Comparison of ENCODE assay signal across 8 mouse cellular contexts in the genomic region with DNA sequence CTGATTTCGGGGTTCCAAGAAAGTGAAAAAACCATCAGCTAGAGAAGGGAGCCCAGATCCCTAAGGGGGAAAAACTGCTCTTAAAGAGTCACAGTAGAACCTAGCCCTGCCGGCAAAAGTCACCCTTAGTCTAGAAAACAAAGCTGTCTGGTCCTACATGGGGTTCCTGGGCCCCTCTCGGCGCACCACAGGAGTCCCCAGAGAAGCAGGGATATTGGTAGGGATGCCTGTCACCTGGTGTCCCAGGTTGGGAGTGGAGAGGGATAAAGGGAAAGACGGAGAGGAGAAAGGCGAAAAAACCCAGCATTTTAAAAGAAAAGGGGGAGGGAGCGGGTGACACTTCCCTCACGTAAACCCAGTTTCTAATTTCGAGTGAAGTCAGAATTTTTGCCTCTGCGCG. TPM values are rescaled to one million over a fixed set of nuclear protein-coding genes. Genes with fewer than 3 reads are reported as not detected.
DNase-seq lines count a peak whose midpoint lies in the region; ATAC-seq lines count a peak whose summit lies in the region.
"Had no signal": no experiment of that assay in that cellular context is flagged by ENCODE, and none has a peak within 500 bp of the region (broad histone marks: within the 10 kb centered on the region; RNA-seq: fewer than 3 reads in every experiment).

No protein-coding gene starts in this region.

- H3K4me2 ChIP-seq in kidney, embryonic 15.5 days: peak overlapping the region; percentile 74
- H3K4me2 ChIP-seq in neural tube, embryonic 15.5 days: peak overlapping the region; percentile 67

- peak overlapping the region; percentile 53 for H3K4me3 ChIP-seq in kidney, embryonic 15.5 days (replicated peaks)
- H3K4me3 ChIP-seq in embryonic facial prominence, embryonic 10.5 days: peak overlapping the region; percentile 75
- peak overlapping the region; percentile 71 for H3K4me3 ChIP-seq in limb, embryonic 10.5 days
- H3K4me3 ChIP-seq in neural tube, embryonic 15.5 days (replicated peaks): peak overlapping the region; percentile 46

- no peaks in the 10 kb centered on the region for H3K9me3 ChIP-seq in kidney, embryonic 15.5 days (replicated peaks)
- H3K9me3 ChIP-seq in embryonic facial prominence, embryonic 10.5 days: no peaks in the 10 kb centered on the region
- H3K9me3 ChIP-seq in limb, embryonic 10.5 days (replicated peaks): no peaks in the 10 kb centered on the region
- no peaks in the 10 kb centered on the region for H3K9me3 ChIP-seq in neural tube, embryonic 15.5 days (replicated peaks)

- peaks cover 45% of the 10 kb centered on the region for H3K4me1 ChIP-seq in kidney, embryonic 15.5 days
- H3K4me1 ChIP-seq in embryonic facial prominence, embryonic 10.5 days: peaks cover 52% of the 10 kb centered on the region
- H3K4me1 ChIP-seq in limb, embryonic 10.5 days: peaks cover 72% of the 10 kb centered on the region
- peaks cover 35% of the 10 kb centered on the region for H3K4me1 ChIP-seq in neural tube, embryonic 15.5 days

- DNase-seq in kidney, postnatal 36 days: no peak
- peak; percentile 40 for DNase-seq in embryonic facial prominence, embryonic 10.5 days (ENCODE audit: low spot score)
- peak; percentile 51 for DNase-seq in limb, embryonic 10.5 days (ENCODE audit: low spot score)
- no peak for DNase-seq in urinary bladder, postnatal 14 days (ENCODE audit: low spot score)
- no peak for DNase-seq in thymus, adult 18-20 months

- peak overlapping the region; percentile 44 for H3K9ac ChIP-seq in kidney, embryonic 15.5 days
- H3K9ac ChIP-seq in neural tube, embryonic 15.5 days (replicated peaks): 0 out of 2 replicates have a peak overlapping the region, but pooled peaks have one; percentile 45

- WGBS in kidney, embryonic 15.5 days: under 1% methylated on average over 11 of the region's 11 CpGs
- WGBS in embryonic facial prominence, embryonic 10.5 days: under 1% methylated on average over 11 of the region's 11 CpGs
- under 1% methylated on average over 11 of the region's 11 CpGs for WGBS in limb, embryonic 10.5 days
- WGBS in neural tube, embryonic 15.5 days: 1% methylated on average over 11 of the region's 11 CpGs

- no peak for ATAC-seq in kidney, embryonic 15.5 days (replicated peaks; ENCODE audit: low FRiP score)
- no peak for ATAC-seq in neural tube, embryonic 15.5 days (ENCODE audit: low FRiP score)

- peak overlapping the region; percentile 73; the same call in 1 of the 2 replicates for H3K27ac ChIP-seq in kidney, embryonic 15.5 days
- peak overlapping the region; percentile 97 for H3K27ac ChIP-seq in embryonic facial prominence, embryonic 10.5 days (replicated peaks)
- H3K27ac ChIP-seq in limb, embryonic 10.5 days: peak overlapping the region; percentile 96
- peak overlapping the region; percentile 84; the same call in 1 of the 2 replicates for H3K27ac ChIP-seq in neural tube, embryonic 15.5 days (replicated peaks)

- H3K27me3 ChIP-seq in kidney, embryonic 15.5 days: peaks cover 94% of the 10 kb centered on the region
- H3K27me3 ChIP-seq in embryonic facial prominence, embryonic 10.5 days (replicated peaks; ENCODE audit: low read depth, poor library complexity, severe bottlenecking): peaks cover 94% of the 10 kb centered on the region
- H3K27me3 ChIP-seq in limb, embryonic 10.5 days (ENCODE audit: low read depth, poor library complexity, severe bottlenecking): peaks cover 91% of the 10 kb centered on the region
- peaks cover 56% of the 10 kb centered on the region for H3K27me3 ChIP-seq in neural tube, embryonic 15.5 days (replicated peaks)
- H3K27me3 ChIP-seq: Patski had no signal

- no peaks in the 10 kb centered on the region for H3K36me3 ChIP-seq in kidney, embryonic 15.5 days
- no peaks in the 10 kb centered on the region for H3K36me3 ChIP-seq in embryonic facial prominence, embryonic 10.5 days (replicated peaks)
- H3K36me3 ChIP-seq in limb, embryonic 10.5 days: no peaks in the 10 kb centered on the region
- no peaks in the 10 kb centered on the region for H3K36me3 ChIP-seq in neural tube, embryonic 15.5 days

RNA-seq across cellular contexts. Expression of gene Tfap2a, which starts 6.1 kb away (rescaled TPM):
- polyA plus RNA-seq in kidney, embryonic 15.5 days (2015; fragmentation: Nextera tagmentation; extraction: Ambion mirVana): 2.8 and 4.1 TPM in 2 replicates
- polyA plus RNA-seq in embryonic facial prominence, embryonic 10.5 days (2016; fragmentation: Nextera tagmentation; extraction: Ambion mirVana): 8.3 and 8.5 TPM in 2 replicates
- 6.7 and 6.9 TPM in 2 replicates for polyA plus RNA-seq in limb, embryonic 10.5 days (2016; fragmentation: Nextera tagmentation; extraction: Ambion mirVana)
- 5.5 and 6.5 TPM in 2 replicates for polyA plus RNA-seq in neural tube, embryonic 15.5 days (2015; fragmentation: Nextera tagmentation; extraction: Ambion mirVana)

Comparison
In these comparisons a context has a peak if more than half of its experiments do, and no peak if none do; other contexts are left out.
1. DNase-seq: peak in embryonic facial prominence, embryonic 10.5 days (single experiment) and limb, embryonic 10.5 days (single experiment); none in kidney, postnatal 36 days (0 of 2), urinary bladder, postnatal 14 days (single experiment) and thymus, adult 18-20 months (0 of 2).
2. Peak in every context shown above with its lines, with median percentiles within 50 percentile points of each other: H3K27ac ChIP-seq and H3K4me3 ChIP-seq.